Mouse (Mus musculus) B cell, adult 67 days (primary cell): Measurements from ENCODE around the gene Krtap11-1. TPM values are rescaled to one million over a fixed set of nuclear protein-coding genes. Genes with fewer than 3 reads are reported as not detected.

Experiments
- total RNA-seq, 2 experiments: library from RNA; stranded (reverse); gene quantifications; 4 replicates each; pipeline ENCODE4 v1.2.4; 2023

Krtap11-1 gene
- not detected for total RNA-seq

GRCm38 (mm10) chr16:89571083-89571482 is at the start of gene Krtap11-1:
Gene Krtap11-1 (minus strand): TSS chr16:89571183.

Other genes starting within 250 kb of the Krtap11-1 start
- not detected for gene Krtap21-1, start 167.3 kb downstream of the Krtap11-1 start, total RNA-seq
- gene Krtap6-2, start 151.1 kb downstream of the Krtap11-1 start, total RNA-seq = not detected
- gene Krtap8-1, start 83.2 kb downstream of the Krtap11-1 start, total RNA-seq = not detected
- gene Krtap7-1, start 62.9 kb downstream of the Krtap11-1 start, total RNA-seq = not detected